Mouse (Mus musculus) bone marrow, adult 2 months (tissue): ENCODE measurements around the gene Tmed3.

Source experiments
- CTCF ChIP-seq: fragments of 200-500 bp; IDR thresholded peaks from 2 replicates; pipeline ENCODE4 v1.5.1; 2011; ENCODE audit warnings: low read length, control low read depth; ENCODE audit not compliant: control insufficient read depth, insufficient read depth
- POLR2A ChIP-seq: fragments of 200-500 bp; IDR thresholded peaks from 2 replicates; pipeline ENCODE4 v1.6.1; 2011; ENCODE audit warnings: low read depth, mild to moderate bottlenecking, control low read depth, low read length, borderline replicate concordance; ENCODE audit not compliant: control insufficient read depth

DNA sequence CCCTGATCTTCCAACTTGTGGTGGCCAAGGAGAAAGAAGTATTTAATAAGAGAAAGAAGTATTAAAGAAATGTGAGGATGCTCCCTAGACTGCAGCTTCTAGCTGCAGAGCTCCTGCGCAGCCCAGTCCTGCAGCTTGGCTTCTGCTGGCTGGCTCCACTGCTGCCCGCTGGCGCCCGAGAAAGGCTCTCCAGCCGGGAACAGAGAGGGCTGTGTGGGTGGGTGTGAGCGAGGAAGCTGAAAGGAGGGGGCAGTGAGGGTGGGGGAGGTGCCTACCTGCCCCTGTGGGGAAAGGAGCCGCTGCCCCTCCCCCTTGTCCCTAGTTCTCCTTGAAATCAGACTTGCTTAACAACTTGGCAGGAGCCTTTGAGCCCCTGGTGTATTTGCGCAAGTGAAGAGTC lies 33.4 kb upstream of the Tmed3 start, which contains the start of gene Ankrd34c:
- no peak for TF ChIP-seq CTCF
- TF ChIP-seq POLR2A = no peak
